Mouse (Mus musculus): ENCODE measurements around the gene Ndufa4l2.

DNA sequence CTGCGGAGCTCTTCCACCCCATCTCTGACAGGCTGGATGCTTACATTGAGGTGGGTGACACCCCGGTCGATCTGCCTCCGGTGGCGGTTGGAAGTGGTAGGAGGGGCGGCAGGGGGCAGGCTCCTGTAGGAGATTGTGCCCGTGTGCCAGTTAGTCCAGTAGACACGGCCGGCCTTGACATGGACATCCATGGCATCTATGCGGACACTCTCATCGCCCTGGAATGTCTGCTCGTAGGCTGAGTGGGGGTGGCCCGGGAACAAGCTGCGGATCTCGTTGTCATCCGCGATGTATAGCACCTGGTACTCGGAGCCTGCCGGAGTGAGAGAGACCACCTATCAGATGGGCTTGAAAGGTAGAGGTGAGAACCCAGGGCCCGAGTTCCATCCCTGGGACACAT lies 29.6 kb downstream of the Ndufa4l2 start:
- TF ChIP-seq CTCF (IDR thresholded peaks at IDR 0.05; ENCODE audit: low read depth) (no peak), EP300 (IDR thresholded peaks at IDR 0.05; ENCODE audit: low read depth) (no peak)

Data from liver, postnatal 0 days (tissue).